Mouse (Mus musculus) heart, embryonic 10.5 days (tissue): ENCODE measurements around the gene Ptpdc1. TPM values are rescaled to one million over a fixed set of nuclear protein-coding genes. Genes with fewer than 3 reads are reported as not detected.

Experiments used
- DNase-seq: peaks from one replicate; pipeline ENCODE4 v3.0.0-alpha.2; 2017; ENCODE audit warnings: low spot score
- H3K27ac ChIP-seq: fragments of 300-500 bp; sonication (generic); 2 replicates; pipeline ENCODE4 v1.5.1; 2016; ENCODE audit warnings: mild to moderate bottlenecking
- H3K27me3 ChIP-seq: fragments of 300-500 bp; sonication (generic); 2 replicates; pipeline ENCODE4 v1.6.1; 2016; ENCODE audit warnings: mild to moderate bottlenecking; ENCODE audit not compliant: poor library complexity, insufficient read depth, severe bottlenecking
- H3K36me3 ChIP-seq: fragments of 300-500 bp; sonication (generic); 2 replicates; pipeline ENCODE4 v1.6.1; 2016; ENCODE audit warnings: mild to moderate bottlenecking, moderate library complexity
- H3K4me1 ChIP-seq: fragments of 300-500 bp; sonication (generic); 2 replicates; pipeline ENCODE4 v1.6.1; 2016; ENCODE audit warnings: mild to moderate bottlenecking
- H3K4me3 ChIP-seq: fragments of 300-500 bp; sonication (generic); 2 replicates; pipeline ENCODE4 v1.5.1; 2016; ENCODE audit warnings: mild to moderate bottlenecking, moderate library complexity
- H3K9me3 ChIP-seq: fragments of 300-500 bp; sonication (generic); 2 replicates; pipeline ENCODE4 v1.6.1; 2016; ENCODE audit warnings: mild to moderate bottlenecking, moderate library complexity
- WGBS: fragments of 180-500 bp; shearing (Covaris S2); methylation state at CpG from one replicate; pipeline ENCODE4 v1.1.7; 2016; 5-methylcytosine and 5-hydroxymethylcytosine counted together
- polyA plus RNA-seq: library from polyadenylated mRNA; unstranded; fragments of >200 nt; fragmentation: Nextera tagmentation; extraction: Ambion mirVana; gene quantifications from 2 replicates; pipeline ENCODE4 v1.2.1, GENCODE M21; 2016

Gene Ptpdc1
- polyA plus RNA-seq, 1 experiment from 2014 or later, result 7.0 TPM

DNA sequence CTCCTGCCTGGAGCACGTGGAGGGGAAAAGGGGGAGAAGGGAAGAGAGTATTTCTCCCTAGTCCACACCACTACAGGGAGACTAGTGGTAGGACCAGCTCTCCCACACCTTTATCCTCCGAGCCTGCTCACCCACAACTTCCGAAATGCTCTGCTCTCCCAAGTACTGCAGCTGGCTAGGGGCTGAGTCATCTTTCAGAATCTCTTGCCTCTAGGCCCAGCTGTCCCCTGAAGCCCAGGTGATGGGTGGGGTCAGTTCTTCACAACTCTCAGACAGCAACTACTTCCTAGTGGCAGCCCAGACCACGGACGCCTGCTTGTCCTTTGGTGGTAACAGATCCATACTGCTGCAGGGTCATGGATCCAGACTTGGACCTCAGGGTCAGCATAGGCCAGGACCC lies 54.2 kb downstream of the Ptpdc1 start:
- H3K36me3 ChIP-seq, result no peaks in the 10 kb centered on the region

DNA sequence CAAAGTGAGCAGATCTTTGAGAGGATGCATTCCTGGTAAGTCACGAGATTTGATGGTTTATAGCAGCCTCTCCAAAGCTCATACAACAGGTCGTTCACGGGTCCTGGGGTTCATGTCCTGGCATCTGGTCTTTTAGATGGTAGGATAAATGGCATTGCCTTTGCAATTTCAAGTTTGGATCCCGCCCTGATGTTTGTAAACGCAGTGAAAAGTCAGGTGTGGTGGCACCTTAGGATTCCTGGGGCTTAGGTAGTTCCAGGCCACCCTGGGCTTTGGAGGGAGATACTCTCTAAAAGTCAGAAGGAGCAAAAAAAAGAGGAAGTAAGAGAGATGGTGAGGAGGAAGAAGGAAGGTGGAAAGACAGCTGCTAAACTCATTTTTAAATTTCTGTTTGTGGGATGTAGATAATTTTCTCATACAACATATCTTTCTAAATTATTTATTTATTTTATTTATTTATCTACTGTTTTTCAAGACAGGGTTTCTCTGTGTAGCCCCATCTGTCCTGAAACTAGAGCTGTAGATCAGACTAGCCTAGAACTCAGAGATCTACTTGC lies 55.8 kb downstream of the Ptpdc1 start:
- no peaks in the 10 kb centered on the region for H3K27me3 ChIP-seq
- no peaks in the 10 kb centered on the region for H3K36me3 ChIP-seq
- no peak for DNase-seq
- H3K4me3 ChIP-seq, result no peak overlapping the region
- 73% methylated on average over 5 of the region's 5 CpGs for WGBS
- H3K4me1 ChIP-seq, result peaks cover 25% of the 10 kb centered on the region
- no peak overlapping the region for H3K27ac ChIP-seq
- H3K9me3 ChIP-seq, result no peaks in the 10 kb centered on the region

More for the DNA sequence above, 54.2 kb downstream of the Ptpdc1 start:
- H3K9me3 ChIP-seq, result no peaks in the 10 kb centered on the region
- 0 out of 2 replicates have a peak overlapping the region, but pooled peaks have one; percentile 10 for H3K27ac ChIP-seq
- H3K27me3 ChIP-seq, result no peaks in the 10 kb centered on the region
- WGBS, result 74% methylated on average over 5 of the region's 5 CpGs
- no peak overlapping the region for H3K4me3 ChIP-seq
- peaks cover 20% of the 10 kb centered on the region for H3K4me1 ChIP-seq
- DNase-seq, result no peak

GRCm38 (mm10) chr13:48567646-48568045 lies 57.8 kb downstream of the Ptpdc1 start:
- no peak overlapping the region for H3K27ac ChIP-seq
- H3K27me3 ChIP-seq, result no peaks in the 10 kb centered on the region
- peaks cover 14% of the 10 kb centered on the region for H3K4me1 ChIP-seq
- no peak for DNase-seq
- H3K4me3 ChIP-seq, result no peak overlapping the region
- no peaks in the 10 kb centered on the region for H3K36me3 ChIP-seq
- H3K9me3 ChIP-seq, result no peaks in the 10 kb centered on the region
- WGBS, result 84% methylated on average over 3 of the region's 3 CpGs

DNA sequence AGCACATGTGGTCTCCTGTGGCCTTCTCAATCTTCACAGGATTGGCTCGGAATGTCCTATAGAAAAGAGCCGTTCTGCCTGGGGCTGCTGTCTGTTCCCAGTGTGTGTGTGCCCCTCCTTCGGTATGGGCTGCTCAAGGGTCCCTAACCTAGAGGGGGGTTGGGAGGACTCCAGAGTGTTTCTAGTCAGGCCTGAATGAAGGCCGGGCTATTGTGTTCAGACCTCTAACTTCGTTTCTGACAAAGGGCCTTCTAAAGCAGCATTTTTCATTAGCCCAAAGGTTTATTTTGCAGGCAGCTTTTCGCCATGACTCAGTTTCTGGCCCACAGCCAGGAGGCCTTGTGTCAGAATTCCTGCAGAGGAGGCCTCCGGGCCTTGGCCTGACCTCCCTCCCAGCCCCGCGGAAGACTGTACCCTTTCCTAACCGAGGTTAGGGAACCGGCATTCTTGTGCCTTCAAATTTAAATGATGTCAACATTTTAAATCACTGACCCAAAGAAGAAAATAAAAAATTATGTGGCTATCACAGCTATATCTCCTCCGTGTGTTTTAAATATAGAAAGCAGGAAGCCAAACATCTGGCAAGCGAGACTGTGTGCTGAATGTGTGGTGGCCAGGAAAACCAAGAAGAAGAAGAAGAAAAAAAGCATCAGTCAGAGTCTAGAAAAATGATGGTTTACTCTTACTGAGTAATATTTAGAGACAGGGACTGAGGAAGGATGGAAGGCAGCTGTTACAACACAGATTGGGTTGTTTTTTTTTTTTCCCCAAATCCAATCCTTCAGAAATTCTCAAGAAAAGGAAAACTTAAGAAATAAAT lies 59.1 kb downstream of the Ptpdc1 start:
- Histone ChIP-seq H3K4me1 (peaks cover 14% of the 10 kb centered on the region), H3K9me3 (no peaks in the 10 kb centered on the region), H3K36me3 (no peaks in the 10 kb centered on the region), H3K27ac (peak overlapping the region; percentile 81), H3K27me3 (no peaks in the 10 kb centered on the region), H3K4me3 (no peak overlapping the region)
- DNase-seq, result peak; percentile 79
- 36% methylated on average over 13 of the region's 13 CpGs for WGBS

- Histone ChIP-seq H3K27ac (0 out of 2 replicates have a peak overlapping the region, but pooled peaks have one; percentile 81), H3K4me3 (no peak overlapping the region), H3K4me1 (peaks cover 17% of the 10 kb centered on the region), H3K36me3 (no peaks in the 10 kb centered on the region), H3K9me3 (no peaks in the 10 kb centered on the region), H3K27me3 (no peaks in the 10 kb centered on the region)
- WGBS, result 74% methylated on average over 5 of the region's 5 CpGs
- no peak for DNase-seq
Observed at GRCm38 (mm10) chr13:48564881-48565600, 60.4 kb downstream of the Ptpdc1 start.

GRCm38 (mm10) chr13:48562336-48562735 lies 63.1 kb downstream of the Ptpdc1 start:
- WGBS, result 82% methylated on average over 5 of the region's 5 CpGs
- Histone ChIP-seq H3K4me1 (peaks cover 10% of the 10 kb centered on the region), H3K27ac (no peak overlapping the region), H3K27me3 (no peaks in the 10 kb centered on the region), H3K4me3 (no peak overlapping the region), H3K9me3 (no peaks in the 10 kb centered on the region), H3K36me3 (no peaks in the 10 kb centered on the region)
- DNase-seq, result no peak

DNA sequence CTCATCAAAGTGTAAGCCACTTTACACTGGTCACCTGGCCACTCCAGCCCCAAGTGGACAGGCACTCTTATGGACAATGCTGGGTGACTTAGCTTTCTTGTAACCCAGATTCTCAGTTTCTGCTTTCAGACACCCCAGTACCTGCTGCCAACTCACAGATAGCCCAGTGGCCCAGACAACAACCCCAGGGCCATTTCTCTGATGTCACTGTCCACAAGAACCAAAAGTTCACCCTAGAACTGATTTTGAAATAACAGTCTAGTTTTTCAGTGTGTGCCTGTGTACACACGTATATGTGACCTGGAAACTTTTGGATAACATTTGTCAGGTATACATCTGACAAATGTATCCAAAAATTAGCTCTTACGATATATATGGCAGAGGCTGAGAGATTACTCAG lies 64.0 kb downstream of the Ptpdc1 start:
- no peaks in the 10 kb centered on the region for H3K27me3 ChIP-seq
- 78% methylated on average over 2 of the region's 2 CpGs for WGBS
- DNase-seq, result no peak
- H3K27ac ChIP-seq, result no peak overlapping the region
- no peaks in the 10 kb centered on the region for H3K36me3 ChIP-seq
- H3K9me3 ChIP-seq, result no peaks in the 10 kb centered on the region
- peaks cover 10% of the 10 kb centered on the region for H3K4me1 ChIP-seq
- H3K4me3 ChIP-seq, result no peak overlapping the region

DNA sequence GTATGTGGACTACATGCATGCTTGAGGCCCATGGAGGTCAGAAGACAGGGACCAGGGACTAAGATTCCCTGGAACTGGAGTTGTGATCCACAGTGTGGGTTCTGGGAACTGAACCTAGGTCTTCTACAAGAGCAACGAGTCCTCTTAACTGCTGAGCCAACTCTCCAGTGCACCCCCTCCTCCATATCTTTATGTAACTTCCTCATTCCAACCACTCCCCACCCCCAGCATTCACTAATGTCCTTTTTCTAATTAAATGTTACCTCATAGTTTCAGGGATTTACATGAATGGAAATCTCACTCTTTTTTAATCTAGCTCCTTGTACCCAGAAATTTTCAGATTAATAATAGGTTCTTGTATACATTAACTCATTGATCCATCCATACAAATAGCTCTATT lies 69.5 kb downstream of the Ptpdc1 start:
- WGBS, result 70% methylated on average over 1 of the region's 1 CpGs

DNA sequence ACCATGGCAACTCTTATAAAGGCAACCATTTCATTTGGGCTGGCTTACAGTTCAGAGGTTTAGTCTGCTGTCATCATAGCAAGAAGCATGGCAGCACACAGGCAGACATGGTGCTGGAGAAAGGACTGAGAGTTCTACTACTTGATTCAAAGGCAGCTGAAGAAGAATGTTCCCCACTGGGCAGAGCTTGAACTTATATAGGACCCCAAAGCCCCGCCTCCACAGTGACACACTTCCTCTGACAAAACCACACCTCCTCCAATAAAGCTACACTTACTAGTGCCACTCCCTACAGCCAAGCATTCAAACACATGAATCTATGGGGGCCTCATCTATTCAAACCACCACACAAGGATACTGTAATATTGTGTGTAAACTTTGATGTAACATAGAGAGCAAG lies 70.9 kb downstream of the Ptpdc1 start:
- DNase-seq, result no peak
- WGBS, result 85% methylated on average over 1 of the region's 1 CpGs
- no peaks in the 10 kb centered on the region for H3K27me3 ChIP-seq
- H3K36me3 ChIP-seq, result no peaks in the 10 kb centered on the region
- H3K9me3 ChIP-seq, result no peaks in the 10 kb centered on the region
- no peak overlapping the region for H3K27ac ChIP-seq
- no peak overlapping the region for H3K4me3 ChIP-seq
- H3K4me1 ChIP-seq, result peaks cover 17% of the 10 kb centered on the region

More for the DNA sequence above, 69.5 kb downstream of the Ptpdc1 start:
- Histone ChIP-seq H3K27me3 (no peaks in the 10 kb centered on the region), H3K9me3 (no peaks in the 10 kb centered on the region), H3K4me1 (peaks cover 15% of the 10 kb centered on the region), H3K36me3 (no peaks in the 10 kb centered on the region), H3K27ac (no peak overlapping the region), H3K4me3 (no peak overlapping the region)
- DNase-seq, result no peak

DNA sequence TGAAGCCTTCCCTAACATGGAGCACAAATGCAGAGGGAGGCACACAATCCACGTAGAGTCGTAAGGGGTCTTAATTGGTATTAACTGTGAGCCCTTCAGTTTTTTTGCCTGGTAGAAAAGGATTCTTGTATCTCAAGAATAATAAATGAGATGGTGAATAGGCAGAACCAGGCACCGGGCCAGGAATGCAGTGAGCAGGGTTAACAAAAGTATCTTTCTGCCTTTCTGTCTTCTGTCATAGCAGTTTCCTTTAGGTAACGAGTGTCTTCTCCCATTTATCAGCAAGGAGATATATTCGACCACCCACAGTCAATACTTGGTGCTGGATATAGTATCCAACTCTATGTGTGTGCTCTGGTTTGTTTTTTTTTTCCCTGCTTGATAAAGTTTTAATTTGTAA lies 72.0 kb downstream of the Ptpdc1 start:
- H3K27ac ChIP-seq, result no peak overlapping the region
- WGBS, result 59% methylated on average over 5 of the region's 5 CpGs

DNA sequence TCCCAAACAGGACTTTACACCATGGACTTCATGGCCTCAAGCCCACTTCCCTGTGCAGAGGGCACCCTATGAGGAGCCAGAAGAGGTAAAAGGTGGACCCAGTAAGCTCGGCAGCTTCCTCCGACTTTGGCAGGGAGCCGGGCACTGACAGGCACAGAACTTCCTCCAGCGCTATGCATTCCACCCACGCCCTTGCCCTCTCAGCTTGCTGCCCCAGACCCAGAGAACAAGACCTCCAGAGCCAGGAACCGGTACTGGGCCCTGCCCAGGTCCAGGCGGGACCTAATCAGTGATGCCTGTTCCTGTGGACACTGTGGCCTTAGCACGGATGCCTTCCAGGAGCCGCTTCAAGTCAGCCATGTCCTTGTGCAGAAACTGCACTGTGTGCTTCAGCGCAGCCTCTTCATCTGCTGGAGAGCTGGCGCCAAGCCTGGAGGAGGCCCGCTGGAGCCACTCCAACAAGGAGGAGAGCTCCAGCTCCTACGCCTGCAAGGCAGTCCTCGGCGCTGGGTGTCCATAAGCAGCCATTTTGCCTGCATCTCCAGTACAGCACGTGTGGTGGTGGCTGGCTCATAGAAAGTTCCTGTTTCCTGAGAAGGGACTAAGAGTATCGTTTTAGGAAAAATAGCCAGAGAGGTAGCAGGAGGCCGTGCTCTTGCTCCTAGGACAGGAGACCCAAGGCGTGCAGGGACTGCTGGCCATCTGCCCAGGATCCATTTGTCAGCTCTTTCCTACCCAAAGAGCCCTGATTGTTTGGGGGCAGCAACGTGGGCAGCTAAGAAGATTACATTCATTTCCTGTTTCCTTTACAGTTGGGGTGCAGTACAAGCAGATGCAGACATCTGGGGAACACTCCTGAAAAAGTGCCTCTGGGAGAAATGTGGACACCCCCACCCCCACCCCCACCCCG lies 73.0 kb downstream of the Ptpdc1 start:
- H3K4me1 ChIP-seq, result peaks cover 20% of the 10 kb centered on the region
- H3K36me3 ChIP-seq, result no peaks in the 10 kb centered on the region
- peak overlapping the region; percentile 78 for H3K27ac ChIP-seq
- 66% methylated on average over 21 of the region's 21 CpGs for WGBS
- no peaks in the 10 kb centered on the region for H3K9me3 ChIP-seq
- DNase-seq, result peak; percentile 79
- H3K27me3 ChIP-seq, result no peaks in the 10 kb centered on the region
- H3K4me3 ChIP-seq, result no peak overlapping the region

More for the DNA sequence above, 72.0 kb downstream of the Ptpdc1 start:
- no peaks in the 10 kb centered on the region for H3K36me3 ChIP-seq
- H3K4me1 ChIP-seq, result peaks cover 20% of the 10 kb centered on the region
- H3K4me3 ChIP-seq, result no peak overlapping the region
- H3K27me3 ChIP-seq, result no peaks in the 10 kb centered on the region
- no peaks in the 10 kb centered on the region for H3K9me3 ChIP-seq
- no peak for DNase-seq

DNA sequence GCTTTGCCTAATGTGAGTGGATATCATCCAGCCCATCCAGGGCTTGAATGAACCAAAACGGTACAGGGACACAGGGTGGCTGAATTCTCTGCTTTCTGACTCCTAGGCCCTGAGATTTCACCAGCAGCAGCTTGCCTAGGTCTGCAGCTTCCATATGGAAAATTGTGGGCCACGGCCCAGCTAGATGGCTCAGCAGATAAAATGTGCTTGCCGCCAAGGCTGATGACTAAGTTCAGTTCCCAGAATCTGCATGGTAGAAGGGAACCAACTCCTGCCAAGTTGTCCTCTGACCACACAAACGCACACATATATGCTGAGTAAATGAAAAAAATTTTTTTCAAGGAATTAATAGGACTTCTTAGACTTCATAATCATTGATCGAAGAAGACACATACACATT lies 77.2 kb downstream of the Ptpdc1 start:
- Histone ChIP-seq H3K27ac (no peak overlapping the region), H3K4me3 (no peak overlapping the region), H3K4me1 (peaks cover 36% of the 10 kb centered on the region), H3K27me3 (no peaks in the 10 kb centered on the region), H3K9me3 (no peaks in the 10 kb centered on the region), H3K36me3 (no peaks in the 10 kb centered on the region)
- DNase-seq, result no peak
- 87% methylated on average over 5 of the region's 5 CpGs for WGBS
